Mouse (Mus musculus) adrenal gland, postnatal 10 days (tissue): ENCODE measurements around the gene Boc. TPM values are rescaled to one million over a fixed set of nuclear protein-coding genes. Genes with fewer than 3 reads are reported as not detected.
"Not testable (repeated sequence)": the region's sequence is repeated elsewhere in the genome, so short reads cannot be mapped to it uniquely, and the experiment has no call there.

Source experiments
- DNase-seq: peaks from one replicate; pipeline ENCODE4 v3.0.0; 2021; ENCODE audit warnings: mixed read lengths
- microRNA-seq: library from miRNA; unstranded; fragments of <30 nt; microRNA quantifications from one replicate; pipeline ENCODE4 v1.2.0, GENCODE M21; 2021
- total RNA-seq, 2 experiments: library from RNA; stranded (reverse); gene quantifications; 2 replicates each; pipeline ENCODE4 v1.2.3; 2021

Gene Boc
- total RNA-seq, 2 experiments from 2014 or later = 33.5 to 35.9 TPM

GRCm38 (mm10) chr16:44492151-44492550, 66.5 kb downstream of the Boc start:
- no peak for DNase-seq

DNA sequence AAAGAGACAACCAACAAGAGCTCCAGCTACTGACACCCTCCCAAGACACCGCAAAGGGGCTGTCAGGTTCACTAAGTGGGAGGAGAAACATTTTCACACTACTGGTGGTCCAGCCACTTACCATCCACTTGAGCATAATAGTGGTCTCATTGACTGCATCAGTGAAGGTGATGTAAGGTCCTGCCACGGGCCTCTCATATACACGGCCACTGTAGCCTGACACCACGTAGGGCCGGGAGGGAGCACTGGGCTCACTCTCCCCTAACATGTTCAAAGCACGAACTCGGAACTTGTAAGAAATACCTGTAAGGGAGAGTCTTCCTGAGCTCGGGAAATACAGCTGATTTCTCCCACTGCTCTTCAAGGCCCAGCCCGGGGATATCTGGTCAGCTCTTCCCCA, 67.6 kb downstream of the Boc start:
- no peak for DNase-seq

GRCm38 (mm10) chr16:44487194-44487593, 71.5 kb downstream of the Boc start:
- DNase-seq = no peak

DNA sequence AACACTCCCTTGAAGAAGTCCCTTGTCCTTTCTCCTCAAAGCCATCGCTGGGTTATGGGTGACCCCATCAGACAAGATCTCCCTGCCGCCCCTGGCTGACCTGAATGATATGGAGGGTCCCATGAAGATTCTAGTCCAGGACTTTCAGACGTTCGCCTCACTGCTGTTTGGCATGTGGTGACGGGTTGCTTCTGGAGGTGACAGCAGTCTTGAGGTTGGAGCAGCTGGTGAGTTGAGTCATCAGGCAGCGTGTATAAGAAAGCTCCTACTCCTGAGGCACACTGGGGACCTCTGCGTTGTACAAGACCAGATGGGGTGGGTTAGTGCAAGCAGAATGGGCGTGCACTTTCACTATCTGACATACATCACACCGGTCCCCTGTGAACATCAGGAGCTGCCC, 72.1 kb downstream of the Boc start:
- DNase-seq = no peak

GRCm38 (mm10) chr16:44485691-44486090, 73.0 kb downstream of the Boc start:
- DNase-seq = no peak

DNA sequence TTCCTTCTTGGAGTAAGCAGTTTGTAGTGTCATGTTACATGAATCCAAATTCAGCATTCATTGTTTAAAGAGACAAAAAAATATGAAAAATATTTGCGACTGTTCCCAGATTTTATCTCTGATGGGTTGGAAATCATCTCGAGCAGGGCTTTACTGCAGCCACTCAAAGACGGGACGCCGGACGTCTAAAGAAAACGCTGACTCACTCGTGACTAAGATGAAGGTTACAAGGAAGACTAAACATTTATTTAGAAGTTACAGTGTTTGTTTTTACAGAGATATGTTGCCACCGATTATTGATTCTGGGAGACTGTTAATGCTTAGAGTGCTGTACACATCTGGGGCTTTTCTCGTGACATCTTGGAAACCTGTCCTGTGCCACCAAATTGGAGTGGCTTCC, 73.9 kb downstream of the Boc start:
- no peak for DNase-seq

DNA sequence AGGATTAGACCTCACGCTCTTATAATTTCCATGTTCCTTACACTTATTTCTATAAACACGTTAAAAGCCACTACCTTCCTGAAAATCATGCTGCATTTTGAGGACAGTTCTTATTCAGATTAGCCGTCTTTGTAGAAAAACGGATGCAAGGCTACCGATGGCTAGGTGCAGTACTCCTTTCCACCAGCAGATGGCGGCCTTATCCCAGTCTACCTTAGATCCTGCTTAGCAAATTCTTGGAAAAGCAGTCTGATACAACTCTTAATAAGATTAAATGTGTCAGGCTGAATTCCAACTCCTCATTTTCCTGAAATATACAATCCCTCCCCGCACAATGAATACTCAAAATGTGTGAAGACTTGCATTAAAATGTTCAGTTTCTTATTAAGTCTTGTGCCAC, 74.6 kb downstream of the Boc start:
- peak; percentile 91 for DNase-seq

DNA sequence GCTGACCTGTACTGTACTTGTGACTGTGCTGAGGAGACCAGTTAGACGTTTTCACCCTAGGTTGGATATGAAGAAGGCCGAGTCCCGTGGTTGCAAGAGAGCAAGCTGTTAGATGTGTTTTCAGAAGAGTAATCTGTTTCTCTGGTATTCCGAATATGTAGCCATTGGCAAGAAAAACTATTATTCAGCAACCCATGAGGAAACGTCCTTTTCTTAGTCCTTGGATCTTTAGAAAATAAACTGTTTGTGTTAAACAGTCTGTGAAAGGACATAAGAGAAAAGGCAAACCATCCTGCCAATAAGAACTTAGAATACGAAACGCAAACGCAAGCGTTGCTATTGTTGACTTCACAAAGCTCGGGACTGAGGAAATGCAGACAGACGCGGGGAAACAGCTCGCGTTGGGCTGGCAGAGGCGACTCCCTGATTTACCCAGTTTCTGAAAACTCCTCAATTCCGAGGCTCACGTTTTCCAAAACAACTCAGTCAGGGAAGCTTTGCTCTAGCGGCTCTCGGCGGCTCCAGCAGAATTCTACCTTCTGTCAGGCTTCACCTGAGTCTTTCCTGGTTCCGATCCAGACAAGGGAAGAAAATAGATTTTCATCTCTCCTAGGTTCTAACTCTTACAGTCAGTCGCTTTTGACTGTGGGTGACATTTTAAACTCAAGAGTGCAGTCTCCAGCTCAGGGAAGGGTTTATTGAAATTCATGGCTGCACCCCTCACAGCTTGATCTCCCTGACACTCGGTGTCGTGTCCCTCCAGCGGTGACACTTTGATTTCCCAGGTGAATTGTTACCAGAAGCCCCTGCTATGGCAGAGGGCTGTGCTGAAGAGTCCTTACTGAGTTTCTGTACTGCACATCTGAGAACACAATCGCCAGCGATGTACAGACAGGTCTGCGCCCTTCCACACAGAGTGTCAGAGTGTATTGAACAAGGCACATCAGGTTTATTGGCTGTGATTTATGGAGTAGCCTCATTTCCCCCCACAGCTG, 76.8 kb downstream of the Boc start:
- no peak for DNase-seq

DNA sequence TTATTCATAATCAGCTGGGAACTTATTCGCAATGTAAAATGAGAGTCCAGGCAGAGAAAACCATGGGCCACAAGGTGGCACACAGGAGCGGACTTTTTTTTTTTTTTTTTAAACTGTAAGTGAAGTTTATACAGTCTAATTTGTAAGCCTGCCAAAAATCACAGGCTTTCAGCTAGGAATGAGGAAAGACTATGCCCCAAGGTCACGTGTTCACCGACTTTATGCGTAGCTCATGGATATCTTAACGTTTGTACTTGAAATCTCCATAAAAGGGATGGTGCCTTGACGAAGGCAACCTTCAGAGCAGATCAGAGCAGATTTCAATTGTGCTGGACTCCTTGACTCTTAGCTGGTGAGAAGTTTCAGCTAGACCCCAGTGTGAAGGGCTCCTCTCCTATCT, 78.1 kb downstream of the Boc start:
- peak; percentile 44 for DNase-seq

DNA sequence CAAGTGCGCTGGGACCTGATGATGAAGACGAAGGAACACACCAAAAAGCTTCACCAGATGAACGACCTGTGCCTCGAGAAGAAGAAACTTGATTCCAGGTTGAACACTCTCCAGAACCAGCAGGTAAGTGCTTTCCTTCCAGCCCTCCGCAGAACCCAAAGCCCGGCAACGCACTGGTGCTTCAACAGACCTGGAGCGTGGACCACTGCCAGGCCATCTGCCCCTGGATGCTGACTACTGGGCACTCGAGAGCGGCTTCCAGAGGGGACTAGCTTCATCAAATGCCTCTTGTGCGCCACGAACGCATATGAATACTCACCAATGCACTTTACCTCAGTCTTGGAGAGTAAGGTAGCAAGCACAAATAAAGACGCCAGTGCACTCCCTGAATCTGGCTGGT, 78.8 kb downstream of the Boc start:
- no peak for DNase-seq

- no peak for DNase-seq
These were observed 79.9 kb downstream of the Boc start for GRCm38 (mm10) chr16:44478767-44479166.

DNA sequence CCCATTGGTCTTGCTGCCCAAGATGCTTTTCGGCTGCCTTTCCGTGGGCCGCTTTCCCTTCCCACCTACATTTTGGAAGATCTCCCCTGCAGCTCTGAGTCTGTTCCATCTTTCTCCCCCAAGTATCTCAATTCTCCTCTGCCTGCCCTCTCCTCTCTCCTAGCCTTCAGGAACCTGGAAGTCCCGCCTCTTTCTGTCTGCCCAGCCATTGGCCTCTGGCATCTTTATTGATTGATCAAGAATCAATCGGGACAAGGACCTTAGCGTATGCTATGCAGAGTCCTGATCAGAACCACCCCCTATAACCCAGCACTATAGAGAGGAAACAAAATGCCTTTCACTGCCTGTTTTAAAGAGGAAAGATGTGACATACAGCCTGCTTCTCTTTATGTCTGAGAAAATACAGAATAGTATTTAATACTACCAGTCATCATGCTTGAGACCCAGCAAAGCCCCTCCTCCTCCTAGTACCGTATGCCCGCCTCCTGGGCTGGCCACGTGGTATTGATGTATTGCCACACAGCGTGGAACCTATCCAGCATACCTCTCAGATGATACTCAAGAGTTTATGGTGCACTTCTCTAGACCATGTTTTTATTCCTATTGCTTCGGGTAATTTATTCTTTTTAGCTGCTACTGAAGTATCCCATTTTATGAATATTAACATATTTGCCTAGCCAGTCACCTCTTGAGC, 82.9 kb downstream of the Boc start:
- no peak for DNase-seq

DNA sequence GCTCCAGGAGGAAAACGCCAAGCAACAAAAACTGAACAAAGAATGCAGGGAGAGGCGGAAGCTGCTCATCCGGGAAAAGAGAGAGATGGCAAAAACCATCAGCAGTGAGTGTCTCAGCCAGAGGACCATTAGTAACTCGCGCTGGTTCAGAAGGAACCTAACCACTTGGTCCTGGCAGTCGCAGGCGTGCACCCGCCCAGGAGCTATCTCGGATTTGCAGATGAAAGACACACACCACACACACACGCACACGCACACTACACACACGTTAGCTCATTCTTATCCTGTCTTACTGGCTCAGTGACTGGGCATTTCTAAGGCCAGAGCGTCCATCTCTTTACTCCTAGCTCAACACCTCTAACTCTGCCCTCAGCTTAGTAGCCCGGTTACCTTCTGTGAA, 83.4 kb downstream of the Boc start:
- DNase-seq = no peak

GRCm38 (mm10) chr16:44460922-44461321, 97.8 kb downstream of the Boc start:
- no peak for DNase-seq

DNA sequence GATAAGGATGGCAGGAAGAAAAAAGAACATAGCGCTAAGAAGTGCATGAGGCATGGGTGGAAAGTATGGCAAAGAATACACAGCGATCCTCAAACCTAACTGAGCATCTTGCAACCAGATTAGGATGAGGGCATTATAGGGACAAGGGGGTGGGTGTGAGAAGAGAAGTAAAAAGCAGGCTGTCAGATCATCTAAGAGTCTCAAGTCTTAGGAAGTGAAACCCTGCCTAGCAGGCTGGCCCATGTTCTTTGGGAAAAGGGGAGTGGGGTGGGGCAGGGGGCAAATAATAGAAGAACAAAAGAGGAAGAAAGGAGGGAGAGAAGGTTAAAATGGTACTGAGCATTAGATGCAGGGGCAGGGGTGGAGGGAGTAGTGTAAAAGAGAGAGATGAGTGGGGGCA, 99.9 kb downstream of the Boc start:
- DNase-seq = no peak

- no peak for DNase-seq
These were observed 100.8 kb downstream of the Boc start for GRCm38 (mm10) chr16:44457858-44458257.

DNA sequence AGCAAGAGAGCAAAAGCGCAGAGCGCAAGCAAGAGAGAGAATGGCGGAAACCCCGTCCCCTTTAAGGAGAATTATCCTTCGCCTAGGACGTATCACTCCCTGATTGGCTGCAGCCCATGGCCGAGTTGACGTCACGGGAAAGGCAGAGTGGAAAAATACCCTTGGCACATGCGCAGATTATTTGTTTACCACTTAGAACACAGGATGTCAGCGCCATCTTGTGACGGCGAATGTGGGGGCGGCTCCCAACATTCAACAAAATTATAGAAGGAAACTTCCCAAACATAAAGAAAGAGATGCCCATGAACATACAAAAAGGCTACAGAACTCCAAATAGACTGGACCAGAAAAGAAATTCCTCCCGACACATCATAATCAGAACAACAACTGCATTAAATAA, 116.8 kb downstream of the Boc start:
- not testable (repeated sequence) for DNase-seq

DNA sequence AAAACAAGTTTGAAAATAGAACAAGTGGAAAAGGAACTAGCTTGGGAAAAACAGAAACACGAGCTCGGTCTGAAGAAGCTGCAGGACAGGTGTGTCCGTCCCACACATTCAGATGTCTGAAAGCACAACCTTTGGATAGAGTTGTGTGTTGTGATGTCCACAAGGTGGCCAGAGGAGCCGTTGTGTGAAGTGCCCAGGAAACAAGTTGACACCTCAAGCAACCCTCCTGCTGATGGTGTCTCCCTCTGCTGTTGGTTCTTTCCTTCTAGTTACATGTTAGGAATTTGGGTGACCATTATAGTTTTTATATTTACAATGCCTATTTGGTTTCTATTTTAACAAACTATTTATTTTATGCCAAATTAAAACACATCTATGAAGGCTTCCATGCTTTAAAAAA, 123.2 kb downstream of the Boc start:
- no peak for DNase-seq

Small RNAs within 50 kb of the gene (microRNA-seq; reads per million reads assigned to microRNA genes)
- 4.2 reads per million for gene Mir3081

Other genes starting within 250 kb of the Boc start
- 1 to 10 TPM; 7.5 to 8.2 TPM for gene Sidt1, start 225.7 kb downstream of the Boc start, total RNA-seq
- 10 to 100 TPM; 15.3 to 20.1 TPM for gene Spice1, start 211.8 kb downstream of the Boc start, total RNA-seq
- 1 to 10 TPM in 1 of 2 experiments, under 1 TPM in 1; 0.42 to 1.1 TPM for gene Cfap44, start 164.1 kb downstream of the Boc start, total RNA-seq
- gene Nepro, start 165.4 kb upstream of the Boc start, total RNA-seq = 1 to 10 TPM; 9.1 to 9.3 TPM
- gene Gtpbp8, start 187.5 kb upstream of the Boc start, total RNA-seq = 10 to 100 TPM; 16.7 to 21.6 TPM
- gene Cd200r1, start 206.8 kb upstream of the Boc start, total RNA-seq = under 1 TPM; 0.67 to 0.84 TPM